Mouse (Mus musculus) embryonic facial prominence, embryonic 14.5 days (tissue): ENCODE measurements around the gene Phlpp1. TPM values are rescaled to one million over a fixed set of nuclear protein-coding genes. Genes with fewer than 3 reads are reported as not detected.

Experiments used
- ATAC-seq: fragments of 200-750 bp; cut with Nextera tagmentation; 2 replicates; pipeline ENCODE4 v1.8.0; 2017; ENCODE audit warnings: low read depth, moderate number of reproducible peaks, moderate TSS enrichment
- DNase-seq: peaks from one replicate; pipeline ENCODE4 v3.0.0-alpha.2; 2015; ENCODE audit warnings: low spot score
- H3K27ac ChIP-seq: fragments of 300-500 bp; sonication (generic); replicated peaks from 2 replicates; pipeline ENCODE4 v1.5.1; 2014; ENCODE audit warnings: low read depth, mild to moderate bottlenecking, low read length, moderate library complexity
- H3K27me3 ChIP-seq: fragments of 300-500 bp; sonication (generic); replicated peaks from 2 replicates; pipeline ENCODE4 v1.6.1; 2014; ENCODE audit warnings: low read length; ENCODE audit not compliant: control insufficient read depth, insufficient read depth
- H3K36me3 ChIP-seq: fragments of 300-500 bp; sonication (generic); 2 replicates; pipeline ENCODE4 v1.6.1; 2014; ENCODE audit warnings: low read length, mixed read lengths; ENCODE audit not compliant: control insufficient read depth, insufficient read depth
- H3K4me1 ChIP-seq: fragments of 300-500 bp; sonication (generic); 2 replicates; pipeline ENCODE4 v1.6.1; 2014; ENCODE audit warnings: antibody characterized with exemption, low read length; ENCODE audit not compliant: control insufficient read depth, insufficient read depth
- H3K4me2 ChIP-seq: fragments of 300-500 bp; sonication (generic); 2 replicates; pipeline ENCODE4 v1.6.1; 2014; ENCODE audit warnings: low read depth, mild to moderate bottlenecking, low read length, moderate library complexity, mixed read lengths
- H3K4me3 ChIP-seq: fragments of 300-500 bp; sonication (generic); 2 replicates; pipeline ENCODE4 v1.5.1; 2014; ENCODE audit warnings: low read depth, mild to moderate bottlenecking, low read length
- H3K9ac ChIP-seq: fragments of 300-500 bp; sonication (generic); 2 replicates; pipeline ENCODE4 v1.6.1; 2014; ENCODE audit warnings: low read depth, mild to moderate bottlenecking, low read length, moderate library complexity, mixed read lengths
- H3K9me3 ChIP-seq: fragments of 300-500 bp; sonication (generic); 2 replicates; pipeline ENCODE4 v1.6.1; 2016; ENCODE audit warnings: low read length; ENCODE audit not compliant: control insufficient read depth
- WGBS: fragments of 180-500 bp; shearing (Covaris S2); extraction: QIAGEN DNeasy Blood & Tissue Kit; methylation state at CpG from one replicate; pipeline ENCODE4 v1.1.7; 2014; 5-methylcytosine and 5-hydroxymethylcytosine counted together
- polyA plus RNA-seq: library from polyadenylated mRNA; unstranded; fragments of >200 nt; fragmentation: Nextera tagmentation; extraction: Ambion mirVana; gene quantifications from 2 replicates; pipeline ENCODE4 v1.2.1, GENCODE M21; 2014

Phlpp1 gene
- polyA plus RNA-seq, 1 experiment from 2014 or later: 5.1 TPM

DNA sequence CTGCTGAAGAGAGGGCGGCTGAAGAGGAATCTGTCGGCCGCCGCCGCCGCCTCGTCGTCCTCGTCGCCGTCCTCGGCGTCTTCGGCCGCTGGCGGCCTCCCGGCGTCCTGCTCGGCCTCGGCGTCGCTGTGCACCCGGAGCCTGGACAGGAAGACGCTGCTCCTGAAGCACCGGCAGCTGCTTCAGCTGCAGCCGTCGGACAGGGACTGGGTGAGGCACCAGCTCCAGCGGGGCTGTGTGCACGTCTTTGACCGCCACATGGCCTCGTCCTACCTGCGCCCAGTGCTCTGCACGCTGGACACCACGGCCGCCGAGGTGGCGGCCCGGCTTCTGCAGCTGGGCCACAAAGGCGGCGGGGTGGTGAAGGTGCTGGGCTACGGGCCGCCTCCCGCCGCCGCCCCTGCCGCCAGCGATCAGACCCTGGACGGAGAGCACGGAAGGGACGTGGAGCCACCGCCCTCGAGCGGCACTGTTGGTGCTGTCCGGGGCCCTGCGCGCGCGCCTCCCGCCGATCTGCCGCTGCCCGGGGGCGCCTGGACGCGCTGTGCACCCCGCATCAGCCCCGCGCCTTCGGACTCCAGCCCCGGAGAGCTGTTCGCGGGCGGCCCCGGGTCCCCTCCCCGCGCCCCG is 864 bp downstream of the Phlpp1 start:
- H3K4me1 ChIP-seq: peaks cover 13% of the 10 kb centered on the region
- peak overlapping the region; percentile 87 for H3K9ac ChIP-seq
- no peaks in the 10 kb centered on the region for H3K9me3 ChIP-seq
- no peaks in the 10 kb centered on the region for H3K27me3 ChIP-seq
- peak overlapping the region; percentile 90 for H3K27ac ChIP-seq
- WGBS: 0% methylated on average over 3 of the region's 77 CpGs
- no peaks in the 10 kb centered on the region for H3K36me3 ChIP-seq
- ATAC-seq (peak; percentile 2; the same call in 1 of the 2 replicates), DNase-seq (peak; percentile 55)
- H3K4me2 ChIP-seq: peak overlapping the region; percentile 72
- peak overlapping the region; percentile 83 for H3K4me3 ChIP-seq

DNA sequence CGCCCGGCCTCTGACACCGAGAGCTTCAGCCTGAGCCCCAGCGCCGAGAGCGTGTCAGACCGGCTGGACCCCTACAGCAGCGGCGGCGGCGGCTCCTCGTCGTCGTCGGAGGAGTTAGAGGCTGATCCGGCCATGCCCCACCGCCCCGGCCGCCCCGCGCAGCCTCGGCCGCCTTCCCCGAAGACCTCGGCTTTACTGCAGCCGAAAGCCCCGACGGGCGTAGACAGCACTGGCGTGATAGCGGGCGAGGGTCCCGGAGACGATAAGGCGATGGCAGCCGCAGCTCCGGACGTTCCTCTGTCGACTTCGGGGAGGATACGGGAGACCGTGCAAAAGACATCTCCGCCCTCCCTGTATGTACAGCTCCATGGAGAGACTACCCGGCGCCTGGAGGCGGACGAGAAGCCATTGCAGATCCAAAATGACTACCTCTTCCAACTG is 1.4 kb downstream of the Phlpp1 start:
- Histone ChIP-seq H3K27ac (peak overlapping the region; percentile 90; the same call in 1 of the 2 replicates), H3K27me3 (no peaks in the 10 kb centered on the region), H3K4me2 (peak overlapping the region; percentile 72), H3K9ac (peak overlapping the region; percentile 87), H3K36me3 (no peaks in the 10 kb centered on the region), H3K4me3 (peak overlapping the region; percentile 83), H3K9me3 (no peaks in the 10 kb centered on the region), H3K4me1 (peaks cover 13% of the 10 kb centered on the region)
- WGBS: under 1% methylated on average over 27 of the region's 47 CpGs
- DNase-seq: peak; percentile 33
- ATAC-seq: no peak

DNA sequence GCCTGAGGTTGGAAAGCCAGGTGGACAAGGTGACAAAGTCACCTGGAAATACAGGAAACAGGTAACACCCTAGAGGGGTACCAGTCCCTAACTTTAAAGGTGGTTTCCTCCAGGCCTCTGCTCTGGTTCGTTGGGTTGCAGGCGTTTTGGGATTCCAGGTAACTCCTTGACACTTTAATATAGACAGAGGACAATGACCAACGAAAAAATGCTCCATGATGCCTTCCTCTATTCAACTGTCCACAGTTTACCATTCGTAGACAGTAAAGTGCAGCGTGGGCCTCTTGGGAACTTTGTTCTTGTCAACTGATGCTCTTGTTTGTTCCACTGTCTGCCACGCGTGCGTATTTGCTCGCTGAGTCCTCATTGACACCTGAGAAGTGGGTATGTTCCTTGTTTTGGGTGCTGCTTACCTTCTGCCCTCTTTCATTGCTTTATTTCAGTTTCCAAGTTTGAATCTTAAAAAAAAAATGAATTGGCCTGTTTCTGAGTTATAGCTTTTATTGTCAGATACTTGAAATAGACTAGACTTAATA is 2.1 kb downstream of the Phlpp1 start:
- 53% methylated on average over 9 of the region's 9 CpGs for WGBS
- DNase-seq (no peak), ATAC-seq (no peak)

DNA sequence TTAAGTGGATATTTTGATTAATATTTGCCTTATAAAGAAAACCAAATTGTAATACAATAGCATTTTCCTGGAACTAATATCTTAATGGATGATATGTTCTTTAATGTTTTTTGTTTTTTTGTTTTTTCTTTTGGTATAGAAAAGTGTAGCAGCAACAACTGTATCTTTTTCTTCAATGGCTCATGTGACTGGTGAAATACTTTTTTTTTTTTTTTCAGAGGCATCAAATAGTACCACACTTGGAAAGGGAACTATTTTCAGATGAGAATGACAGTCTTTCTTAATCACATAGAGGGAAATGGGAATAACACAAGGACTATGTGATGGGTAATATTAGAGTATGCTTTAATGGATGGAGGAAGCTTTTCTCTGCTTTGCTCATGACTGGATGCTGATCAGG is 3.0 kb downstream of the Phlpp1 start:
- no peaks in the 10 kb centered on the region for H3K36me3 ChIP-seq
- ATAC-seq (no peak), DNase-seq (no peak)
- H3K27ac ChIP-seq: no peak overlapping the region
- peaks cover 13% of the 10 kb centered on the region for H3K4me1 ChIP-seq
- peak overlapping the region; percentile 72 for H3K4me2 ChIP-seq
- peak overlapping the region; percentile 83 for H3K4me3 ChIP-seq
- H3K9me3 ChIP-seq: no peaks in the 10 kb centered on the region
- H3K27me3 ChIP-seq: no peaks in the 10 kb centered on the region
- H3K9ac ChIP-seq: no peak overlapping the region

More for the DNA sequence above, 2.1 kb downstream of the Phlpp1 start:
- Histone ChIP-seq H3K4me3 (peak overlapping the region; percentile 83), H3K4me1 (peaks cover 13% of the 10 kb centered on the region), H3K36me3 (no peaks in the 10 kb centered on the region), H3K27me3 (no peaks in the 10 kb centered on the region), H3K9ac (peak overlapping the region; percentile 87), H3K4me2 (peak overlapping the region; percentile 72), H3K27ac (no peak overlapping the region), H3K9me3 (no peaks in the 10 kb centered on the region)

DNA sequence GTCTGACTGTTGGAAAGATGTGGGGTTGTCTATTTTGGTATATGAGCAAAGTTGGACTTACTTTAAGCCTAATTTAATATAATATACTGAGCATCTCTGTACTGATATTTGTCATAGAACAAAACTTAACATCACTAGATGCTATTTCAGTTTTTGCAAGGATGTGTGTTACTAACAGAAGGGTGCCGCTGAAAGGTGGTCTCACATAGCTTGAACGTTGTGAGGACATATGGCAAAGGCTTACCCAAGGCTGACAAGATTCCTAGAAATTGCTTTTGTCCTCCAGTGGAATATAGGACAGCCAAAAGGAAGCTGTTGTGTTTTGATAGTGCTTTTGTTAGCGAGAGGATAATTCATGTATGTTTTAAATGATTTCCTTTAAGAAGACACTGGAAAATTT is 3.8 kb downstream of the Phlpp1 start:
- Histone ChIP-seq H3K9me3 (no peaks in the 10 kb centered on the region), H3K9ac (no peak overlapping the region), H3K27me3 (no peaks in the 10 kb centered on the region), H3K4me3 (peak overlapping the region; percentile 2; the same call in 1 of the 2 replicates), H3K4me2 (peak overlapping the region; percentile 72), H3K36me3 (no peaks in the 10 kb centered on the region), H3K4me1 (peaks cover 13% of the 10 kb centered on the region), H3K27ac (no peak overlapping the region)
- DNase-seq: no peak
- 64% methylated on average over 3 of the region's 3 CpGs for WGBS
- no peak for ATAC-seq

DNA sequence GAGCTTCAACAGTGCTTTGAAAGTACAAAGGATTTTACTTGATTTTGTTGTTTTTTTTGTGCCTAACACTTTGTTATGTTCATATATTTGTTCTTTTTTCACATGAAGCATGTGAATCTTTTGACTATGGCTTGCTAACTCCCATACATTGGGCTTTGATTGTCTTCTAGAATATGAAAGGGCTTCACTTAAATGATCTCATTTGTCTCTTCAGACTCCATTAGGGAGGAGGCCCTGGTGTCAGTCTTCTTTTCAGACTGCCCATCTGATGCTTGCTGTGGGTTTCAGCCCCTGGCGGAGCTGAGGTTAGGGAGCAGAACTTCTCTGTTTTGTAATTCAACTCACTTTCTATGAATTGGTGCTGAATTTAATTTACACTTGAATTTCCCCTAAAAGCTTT is 5.2 kb downstream of the Phlpp1 start:
- H3K9ac ChIP-seq: no peak overlapping the region
- H3K27ac ChIP-seq: no peak overlapping the region
- ATAC-seq (no peak), DNase-seq (no peak)
- peaks cover 13% of the 10 kb centered on the region for H3K4me1 ChIP-seq
- WGBS: 67% methylated on average over 1 of the region's 1 CpGs
- no peak overlapping the region for H3K4me3 ChIP-seq
- H3K27me3 ChIP-seq: no peaks in the 10 kb centered on the region
- no peaks in the 10 kb centered on the region for H3K36me3 ChIP-seq
- H3K4me2 ChIP-seq: no peak overlapping the region
- H3K9me3 ChIP-seq: no peaks in the 10 kb centered on the region

DNA sequence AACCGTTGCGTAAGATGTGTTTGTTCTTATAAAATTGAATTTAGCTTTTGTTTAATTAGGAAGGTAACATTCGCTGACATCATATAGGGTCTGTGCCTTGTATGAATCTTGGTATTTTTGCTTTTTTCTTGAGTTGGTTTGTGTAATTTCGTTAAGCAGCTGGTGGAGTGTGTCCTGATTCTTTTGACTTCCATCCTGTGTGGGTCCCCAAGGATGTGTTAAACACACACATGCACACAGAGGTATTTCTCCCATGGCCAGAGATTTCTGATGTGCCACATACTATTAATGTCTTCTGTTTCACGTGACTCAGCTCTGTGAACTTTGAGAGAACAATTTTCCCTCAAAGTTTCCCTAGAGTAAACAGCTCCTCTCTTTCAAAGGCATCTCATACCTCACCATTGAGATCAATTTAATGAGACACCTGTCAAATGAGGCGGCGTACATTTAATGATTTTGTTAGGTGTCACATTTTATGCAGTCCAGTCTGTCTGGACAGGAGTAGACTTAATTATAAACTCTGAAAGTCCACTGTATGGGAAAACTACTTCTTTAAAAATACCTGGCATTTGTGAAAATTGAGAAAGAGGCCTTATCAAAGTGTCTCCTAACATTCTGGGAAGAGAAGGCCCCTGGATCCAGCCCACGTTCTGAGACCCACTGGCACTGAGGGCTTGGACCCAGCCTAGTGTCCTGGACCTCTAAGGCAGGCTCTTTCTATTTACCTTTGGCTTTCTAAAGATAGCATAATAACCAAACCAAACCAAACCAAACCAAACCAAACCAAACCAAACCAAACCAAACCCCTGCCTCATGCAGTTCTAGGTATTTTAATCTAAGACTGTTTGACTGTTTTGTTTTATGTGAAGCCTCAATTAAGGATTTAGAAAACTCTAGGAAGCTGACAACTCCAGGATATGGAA is 6.6 kb downstream of the Phlpp1 start:
- Histone ChIP-seq H3K4me1 (peaks cover 13% of the 10 kb centered on the region), H3K4me3 (no peak overlapping the region), H3K36me3 (no peaks in the 10 kb centered on the region), H3K27me3 (no peaks in the 10 kb centered on the region), H3K9ac (no peak overlapping the region), H3K4me2 (no peak overlapping the region), H3K27ac (no peak overlapping the region), H3K9me3 (no peaks in the 10 kb centered on the region)
- DNase-seq (no peak), ATAC-seq (0 out of 2 replicates have a peak, but pooled peaks have one; percentile 20)
- WGBS: 59% methylated on average over 8 of the region's 8 CpGs

DNA sequence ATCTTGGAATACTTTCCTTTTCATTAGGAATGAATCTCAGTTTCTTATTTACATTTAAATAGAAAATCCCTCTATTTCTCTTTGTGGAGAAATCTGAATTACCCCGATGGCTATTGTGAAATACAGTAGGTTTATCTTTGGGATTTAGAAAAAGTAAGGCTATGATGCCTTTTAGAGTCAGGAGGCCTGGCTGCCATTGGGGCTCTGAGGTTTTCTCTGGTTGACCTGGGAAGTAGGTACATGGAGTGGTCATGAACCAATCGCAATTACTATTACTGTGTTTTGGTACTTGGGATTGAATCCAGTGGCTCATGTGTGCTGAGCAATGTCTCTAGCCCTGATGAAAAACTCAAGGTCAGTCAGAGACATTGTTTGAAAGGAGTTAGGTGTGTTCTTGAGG is 12.1 kb downstream of the Phlpp1 start:
- Histone ChIP-seq H3K36me3 (no peaks in the 10 kb centered on the region), H3K27me3 (no peaks in the 10 kb centered on the region), H3K4me3 (no peak overlapping the region), H3K27ac (no peak overlapping the region), H3K9me3 (no peaks in the 10 kb centered on the region), H3K4me2 (no peak overlapping the region), H3K4me1 (peaks cover 3% of the 10 kb centered on the region; the same call in 1 of the 2 replicates), H3K9ac (no peak overlapping the region)
- no peak for ATAC-seq
- no peak for DNase-seq
- WGBS: 96% methylated on average over 2 of the region's 2 CpGs
